Mouse (Mus musculus): ENCODE results near the gene Nckap5. TPM values are rescaled to one million over a fixed set of nuclear protein-coding genes. Genes with fewer than 3 reads are reported as not detected.

The Nckap5 gene
- polyA plus RNA-seq, 1 experiment from 2014 or later, result 12.1 TPM

DNA sequence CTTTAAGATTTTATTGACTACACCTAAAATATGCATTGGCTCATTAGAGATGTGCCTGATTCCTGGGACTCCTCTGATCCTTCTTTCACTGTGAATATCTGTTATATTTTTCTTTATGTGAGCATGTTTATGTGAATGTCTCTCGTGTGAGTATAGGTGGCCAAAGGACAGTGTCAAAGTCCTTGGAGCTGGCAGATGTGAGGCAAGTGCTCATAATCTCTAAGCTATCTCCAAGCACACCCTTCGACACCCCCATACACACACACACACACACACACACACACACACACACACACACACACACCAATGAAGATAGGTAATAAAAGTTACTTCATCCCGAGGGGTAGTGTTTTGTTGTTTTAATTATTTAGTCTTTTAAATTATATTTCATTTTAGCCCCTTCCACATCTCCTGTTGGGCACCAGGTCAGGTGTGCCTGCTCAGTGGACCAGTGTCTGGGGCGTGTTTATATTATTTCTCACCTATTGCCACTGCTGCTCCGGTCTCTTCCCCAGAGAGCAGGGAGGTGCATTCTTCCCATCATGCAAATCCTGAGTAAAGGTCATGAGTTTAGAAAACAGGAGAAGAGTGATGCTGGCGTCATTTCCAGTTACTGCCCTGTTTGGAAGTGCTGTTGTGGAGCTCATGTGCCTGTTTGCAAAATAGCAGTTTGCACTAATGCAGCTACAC, 469.9 kb downstream of the Nckap5 start:
- H3K4me2 ChIP-seq, result no peak overlapping the region
- H3K4me1 ChIP-seq, result no peaks in the 10 kb centered on the region
- H3K9ac ChIP-seq, result no peak overlapping the region
- ATAC-seq (ENCODE audit: insufficient number of reproducible peaks, low FRiP score, low TSS enrichment, low read depth), result no peak
- no peaks in the 10 kb centered on the region for H3K36me3 ChIP-seq
- H3K27ac ChIP-seq, result no peak overlapping the region
- H3K9me3 ChIP-seq, result no peaks in the 10 kb centered on the region
- no peaks in the 10 kb centered on the region for H3K27me3 ChIP-seq
- H3K4me3 ChIP-seq, result no peak overlapping the region
- WGBS, result 80% methylated on average over 6 of the region's 6 CpGs

DNA sequence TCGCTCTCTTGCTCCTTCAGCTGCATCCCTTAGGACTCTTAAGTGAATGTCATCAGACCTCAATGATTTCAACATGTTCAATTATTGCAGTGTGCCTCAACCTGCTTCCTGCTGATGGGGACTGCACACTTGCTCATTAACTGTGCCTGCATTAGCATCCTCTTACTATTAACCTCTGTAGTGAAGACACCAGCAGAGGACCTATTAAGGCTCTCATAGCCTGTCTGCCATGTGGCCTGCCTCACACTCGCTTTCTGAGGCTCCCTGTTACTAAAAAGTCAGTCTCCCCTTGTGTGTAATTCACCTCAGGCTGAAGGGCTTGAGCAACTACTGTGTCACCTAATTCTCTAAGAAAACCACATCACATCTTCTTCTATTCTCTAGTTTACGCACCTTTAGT, 470.5 kb downstream of the Nckap5 start:
- Histone ChIP-seq H3K9me3 (no peaks in the 10 kb centered on the region), H3K27ac (no peak overlapping the region), H3K4me3 (no peak overlapping the region), H3K27me3 (no peaks in the 10 kb centered on the region), H3K4me1 (no peaks in the 10 kb centered on the region), H3K4me2 (no peak overlapping the region), H3K36me3 (no peaks in the 10 kb centered on the region), H3K9ac (no peak overlapping the region)
- ATAC-seq (ENCODE audit: insufficient number of reproducible peaks, low FRiP score, low TSS enrichment, low read depth), result no peak
- 67% methylated on average over 3 of the region's 3 CpGs for WGBS

- H3K27me3 ChIP-seq, result no peaks in the 10 kb centered on the region
- H3K9ac ChIP-seq, result no peak overlapping the region
- H3K4me3 ChIP-seq, result no peak overlapping the region
- H3K4me1 ChIP-seq, result no peaks in the 10 kb centered on the region
- no peaks in the 10 kb centered on the region for H3K9me3 ChIP-seq
- ATAC-seq (ENCODE audit: insufficient number of reproducible peaks, low FRiP score, low TSS enrichment, low read depth), result no peak
- no peak overlapping the region for H3K4me2 ChIP-seq
- H3K36me3 ChIP-seq, result no peaks in the 10 kb centered on the region
- H3K27ac ChIP-seq, result no peak overlapping the region
- 70% methylated on average over 2 of the region's 2 CpGs for WGBS
These were observed 488.8 kb downstream of the Nckap5 start for GRCm38 (mm10) chr1:126341806-126342205.

- H3K36me3 ChIP-seq, result no peaks in the 10 kb centered on the region
- 48% methylated on average over 3 of the region's 3 CpGs for WGBS
- no peak overlapping the region for H3K4me3 ChIP-seq
- no peaks in the 10 kb centered on the region for H3K9me3 ChIP-seq
- no peak for ATAC-seq (ENCODE audit: insufficient number of reproducible peaks, low FRiP score, low TSS enrichment, low read depth)
- H3K27ac ChIP-seq, result no peak overlapping the region
- no peak overlapping the region for H3K4me2 ChIP-seq
- no peak overlapping the region for H3K9ac ChIP-seq
- H3K4me1 ChIP-seq, result no peaks in the 10 kb centered on the region
- H3K27me3 ChIP-seq, result no peaks in the 10 kb centered on the region
These were observed 491.3 kb downstream of the Nckap5 start for GRCm38 (mm10) chr1:126339250-126339649.

DNA sequence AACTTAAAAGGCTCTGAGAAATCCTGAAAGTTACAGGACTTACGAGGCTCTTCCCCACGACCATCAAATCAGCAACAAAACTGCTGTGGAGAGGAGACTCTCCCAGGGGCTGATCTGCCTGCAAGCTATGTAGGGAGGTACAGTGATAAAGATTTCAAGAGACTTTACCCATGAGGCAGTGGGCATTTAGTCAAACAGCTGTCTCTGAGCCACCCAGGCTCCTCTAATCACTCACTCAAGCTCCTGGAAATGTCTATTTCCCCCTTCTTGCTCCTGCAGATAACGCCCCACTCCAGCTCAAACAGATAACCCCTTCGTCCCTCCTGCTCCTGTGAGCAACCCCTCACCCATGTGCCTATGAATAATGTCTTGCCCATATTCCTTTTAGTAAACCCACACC, 496.4 kb downstream of the Nckap5 start:
- 75% methylated on average over 4 of the region's 4 CpGs for WGBS
- no peaks in the 10 kb centered on the region for H3K36me3 ChIP-seq
- no peak overlapping the region for H3K27ac ChIP-seq
- H3K4me3 ChIP-seq, result no peak overlapping the region
- H3K9ac ChIP-seq, result no peak overlapping the region
- ATAC-seq (ENCODE audit: insufficient number of reproducible peaks, low FRiP score, low TSS enrichment, low read depth), result no peak
- no peak overlapping the region for H3K4me2 ChIP-seq
- no peaks in the 10 kb centered on the region for H3K4me1 ChIP-seq
- H3K27me3 ChIP-seq, result no peaks in the 10 kb centered on the region
- H3K9me3 ChIP-seq, result no peaks in the 10 kb centered on the region

DNA sequence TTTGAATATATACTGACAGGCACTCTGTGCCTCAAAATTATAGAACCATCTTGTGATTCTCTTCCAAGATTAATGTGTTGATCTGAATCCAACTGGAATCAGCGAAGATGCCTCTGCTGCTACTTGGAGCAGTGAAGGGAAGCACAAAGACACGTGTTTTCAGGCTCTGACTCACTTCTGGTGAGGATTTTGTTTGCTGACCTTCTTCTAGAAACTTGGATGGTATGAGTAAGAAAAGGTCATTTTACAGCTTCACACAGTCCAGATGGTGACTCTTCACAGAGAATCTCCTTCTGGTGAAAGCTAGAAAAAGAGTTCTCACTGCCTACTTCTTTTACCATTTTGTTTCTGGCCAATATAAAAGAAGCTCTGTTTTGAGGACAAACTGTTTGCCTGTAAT, 498.6 kb downstream of the Nckap5 start:
- Histone ChIP-seq H3K4me1 (no peaks in the 10 kb centered on the region), H3K27me3 (no peaks in the 10 kb centered on the region), H3K4me2 (no peak overlapping the region), H3K36me3 (no peaks in the 10 kb centered on the region), H3K9ac (no peak overlapping the region), H3K4me3 (no peak overlapping the region), H3K27ac (no peak overlapping the region), H3K9me3 (no peaks in the 10 kb centered on the region)
- ATAC-seq (ENCODE audit: insufficient number of reproducible peaks, low FRiP score, low TSS enrichment, low read depth), result no peak
- WGBS, result 63% methylated on average over 2 of the region's 2 CpGs

DNA sequence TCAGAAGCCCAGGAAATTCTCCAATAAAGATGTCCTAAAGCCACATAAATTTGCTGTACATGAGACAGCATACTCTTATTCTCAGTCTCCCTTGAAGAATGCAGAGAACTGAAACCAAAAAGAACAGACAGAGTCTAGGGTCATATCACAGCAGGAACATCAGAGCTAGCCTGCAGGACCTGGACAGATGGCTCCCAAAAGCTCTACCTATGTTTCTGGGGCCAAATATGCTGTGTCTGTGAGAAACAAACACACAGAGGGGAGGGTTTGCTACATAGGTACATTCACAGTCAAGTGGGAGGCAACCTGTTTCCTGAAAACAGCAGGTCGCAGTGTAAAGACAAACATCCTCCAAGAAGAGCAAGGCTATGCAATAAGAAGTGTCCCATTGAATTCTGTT, 509.9 kb downstream of the Nckap5 start:
- Histone ChIP-seq H3K4me1 (no peaks in the 10 kb centered on the region), H3K4me3 (no peak overlapping the region), H3K4me2 (no peak overlapping the region), H3K9ac (no peak overlapping the region), H3K9me3 (no peaks in the 10 kb centered on the region), H3K36me3 (no peaks in the 10 kb centered on the region), H3K27me3 (no peaks in the 10 kb centered on the region), H3K27ac (no peak overlapping the region)
- 88% methylated on average over 1 of the region's 1 CpGs for WGBS
- no peak for ATAC-seq (ENCODE audit: insufficient number of reproducible peaks, low FRiP score, low TSS enrichment, low read depth)

DNA sequence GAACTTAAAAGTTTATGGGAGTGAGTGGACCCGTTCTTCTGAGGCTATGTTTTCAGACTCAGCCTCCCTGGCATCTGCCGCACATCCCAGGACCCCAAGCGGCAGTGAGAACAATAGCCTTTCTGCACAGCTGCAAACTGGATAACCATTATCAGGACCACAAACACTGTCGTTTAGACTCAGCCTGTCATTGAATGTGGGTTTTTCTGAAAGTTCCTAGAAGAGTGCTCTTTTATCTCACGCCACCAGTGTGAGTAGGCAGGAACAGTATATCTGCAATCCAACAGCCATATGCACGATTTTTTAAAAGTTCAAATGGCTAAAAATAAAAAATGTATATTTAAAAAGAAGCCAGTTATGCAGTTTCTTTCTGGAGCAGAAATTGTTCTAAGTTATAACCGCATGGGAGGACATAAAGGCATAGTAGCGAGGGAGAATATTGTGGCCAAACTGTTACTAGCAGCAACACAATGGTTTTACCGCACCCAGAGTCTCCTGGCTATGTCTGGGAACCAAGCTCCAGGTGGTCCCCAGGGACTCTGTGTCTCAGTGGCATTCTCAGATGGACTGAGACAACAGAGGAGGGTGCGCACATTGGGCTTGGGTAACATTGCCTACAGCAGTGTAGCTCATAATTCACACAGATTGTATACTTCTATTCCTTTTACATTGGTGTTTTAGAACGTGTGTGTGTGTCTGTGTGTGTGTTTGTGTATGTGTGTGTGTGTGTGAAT, 512.6 kb downstream of the Nckap5 start:
- Histone ChIP-seq H3K9me3 (no peaks in the 10 kb centered on the region), H3K4me2 (no peak overlapping the region), H3K27me3 (no peaks in the 10 kb centered on the region), H3K36me3 (no peaks in the 10 kb centered on the region), H3K9ac (no peak overlapping the region), H3K27ac (no peak overlapping the region), H3K4me3 (no peak overlapping the region), H3K4me1 (no peaks in the 10 kb centered on the region)
- 71% methylated on average over 11 of the region's 11 CpGs for WGBS
- no peak for ATAC-seq (ENCODE audit: insufficient number of reproducible peaks, low FRiP score, low TSS enrichment, low read depth)

GRCm38 (mm10) chr1:126317345-126317744, 513.3 kb downstream of the Nckap5 start:
- Histone ChIP-seq H3K9ac (no peak overlapping the region), H3K36me3 (no peaks in the 10 kb centered on the region), H3K4me1 (no peaks in the 10 kb centered on the region), H3K4me3 (no peak overlapping the region), H3K4me2 (no peak overlapping the region), H3K27ac (no peak overlapping the region), H3K27me3 (no peaks in the 10 kb centered on the region), H3K9me3 (no peaks in the 10 kb centered on the region)
- WGBS, result 65% methylated on average over 4 of the region's 4 CpGs
- ATAC-seq (ENCODE audit: insufficient number of reproducible peaks, low FRiP score, low TSS enrichment, low read depth), result no peak

GRCm38 (mm10) chr1:126316866-126317265, 513.7 kb downstream of the Nckap5 start:
- no peak for ATAC-seq (ENCODE audit: insufficient number of reproducible peaks, low FRiP score, low TSS enrichment, low read depth)
- no peak overlapping the region for H3K27ac ChIP-seq
- no peak overlapping the region for H3K4me2 ChIP-seq
- no peaks in the 10 kb centered on the region for H3K27me3 ChIP-seq
- H3K9me3 ChIP-seq, result no peaks in the 10 kb centered on the region
- no peaks in the 10 kb centered on the region for H3K36me3 ChIP-seq
- no peaks in the 10 kb centered on the region for H3K4me1 ChIP-seq
- no peak overlapping the region for H3K4me3 ChIP-seq
- WGBS, result 45% methylated on average over 2 of the region's 2 CpGs
- no peak overlapping the region for H3K9ac ChIP-seq

- no peaks in the 10 kb centered on the region for H3K9me3 ChIP-seq
- 72% methylated on average over 2 of the region's 2 CpGs for WGBS
- no peak for ATAC-seq (ENCODE audit: insufficient number of reproducible peaks, low FRiP score, low TSS enrichment, low read depth)
- no peaks in the 10 kb centered on the region for H3K4me1 ChIP-seq
- H3K36me3 ChIP-seq, result no peaks in the 10 kb centered on the region
- H3K27me3 ChIP-seq, result no peaks in the 10 kb centered on the region
- H3K4me3 ChIP-seq, result no peak overlapping the region
- no peak overlapping the region for H3K27ac ChIP-seq
- no peak overlapping the region for H3K4me2 ChIP-seq
- no peak overlapping the region for H3K9ac ChIP-seq
These were observed 529.5 kb downstream of the Nckap5 start for GRCm38 (mm10) chr1:126301129-126301528.

DNA sequence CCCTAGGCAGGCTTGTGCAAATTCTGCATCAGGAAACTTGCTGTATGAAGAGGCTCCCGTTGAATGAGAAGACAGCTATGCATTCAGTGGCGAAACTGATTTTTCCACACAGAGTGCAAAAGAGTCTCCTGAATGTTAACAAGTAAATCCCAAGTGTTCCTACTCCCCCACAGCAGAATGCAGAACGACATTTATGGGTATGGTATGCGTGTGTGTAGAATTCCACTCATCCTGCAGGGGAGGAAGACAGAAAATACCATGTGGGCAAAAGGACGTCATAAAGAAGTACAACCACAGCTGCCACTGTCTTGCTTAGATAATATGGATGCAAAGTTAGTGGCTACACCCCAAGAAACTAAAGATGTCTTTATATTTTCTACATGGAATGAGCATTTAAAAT, 565.7 kb downstream of the Nckap5 start:
- H3K4me2 ChIP-seq, result no peak overlapping the region
- 40% methylated on average over 5 of the region's 5 CpGs for WGBS
- H3K9me3 ChIP-seq, result no peaks in the 10 kb centered on the region

More for the DNA sequence above, 565.7 kb downstream of the Nckap5 start:
- H3K27ac ChIP-seq, result no peak overlapping the region
- no peak overlapping the region for H3K9ac ChIP-seq
- 0 out of 2 replicates have a peak, but pooled peaks cover 3% of the 10 kb centered on the region for H3K4me1 ChIP-seq
- ATAC-seq (ENCODE audit: insufficient number of reproducible peaks, low FRiP score, low TSS enrichment, low read depth), result no peak
- no peaks in the 10 kb centered on the region for H3K36me3 ChIP-seq
- no peaks in the 10 kb centered on the region for H3K27me3 ChIP-seq
- H3K4me3 ChIP-seq, result no peak overlapping the region

Data from limb, embryonic 15.5 days (tissue).